Mouse (Mus musculus) E14TG2a.4 (cell line): ENCODE data around the gene Gpr176.

ENCODE experiments used
- CTCF ChIP-seq: conservative IDR thresholded peaks from 2 replicates; pipeline ENCODE4 v1.5.1; 2014; ENCODE audit warnings: low read length
- NANOG ChIP-seq: IDR thresholded peaks from 2 replicates; pipeline ENCODE4 v1.6.1; 2014; ENCODE audit warnings: borderline replicate concordance, low read length, mixed read lengths
- POU5F1 ChIP-seq: IDR thresholded peaks from 2 replicates; pipeline ENCODE4 v1.6.1; 2014; ENCODE audit warnings: low read length, borderline replicate concordance

GRCm38 (mm10) chr2:118298601-118299000 is 74.6 kb downstream of the Gpr176 start:
- TF ChIP-seq CTCF (no peak), NANOG (no peak), POU5F1 (no peak)
